Mouse (Mus musculus): ENCODE results near the gene Slc7a11.

DNA sequence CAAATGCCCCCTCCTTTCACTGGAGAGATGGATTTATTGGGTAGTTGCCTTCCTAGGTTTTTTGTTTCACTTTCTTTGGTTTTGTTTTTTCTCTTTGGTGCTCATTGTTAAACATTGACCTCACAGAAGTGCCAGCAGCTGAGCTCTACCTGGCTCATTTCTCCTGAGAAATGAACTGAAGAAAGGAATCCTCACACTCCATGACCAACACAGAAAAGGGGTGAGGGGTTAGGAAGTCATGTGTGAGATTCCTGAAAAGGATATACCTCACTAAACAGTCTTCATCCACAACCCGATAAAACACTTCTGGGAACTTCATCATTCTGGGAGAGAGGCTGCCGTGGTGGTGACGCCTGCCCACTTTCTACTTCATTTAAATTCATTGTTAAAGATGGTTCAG lies 207.4 kb downstream of the Slc7a11 start:
- TF ChIP-seq POLR2A (IDR thresholded peaks at IDR 0.05; ENCODE audit: borderline replicate concordance, extremely low read depth, insufficient read depth, insufficient read length, poor library complexity, severe bottlenecking) (no peak), CTCF (IDR thresholded peaks at IDR 0.05; ENCODE audit: borderline replicate concordance, extremely low read depth, insufficient read depth, insufficient read length) (no peak)

Measured in brain, embryonic 14.5 days (tissue).